Mouse (Mus musculus) myocyte (in vitro differentiated cells): ENCODE results near the gene Camk2b.

Experiments
- CEBPB ChIP-seq: IDR thresholded peaks from 2 replicates; pipeline ENCODE4 v1.6.1; 2011; ENCODE audit warnings: mild to moderate bottlenecking, moderate library complexity; ENCODE audit not compliant: poor library complexity, insufficient read depth, severe bottlenecking
- E2F4 ChIP-seq: IDR thresholded peaks from one replicate; pipeline ENCODE4 v1.6.1; 2011; ENCODE audit warnings: mild to moderate bottlenecking, control low read depth, moderate library complexity; ENCODE audit not compliant: insufficient read depth
- MAX ChIP-seq: IDR thresholded peaks from one replicate; pipeline ENCODE4 v1.6.1; 2011; ENCODE audit warnings: low read depth, mild to moderate bottlenecking, control low read depth
- MYOG ChIP-seq, 3 experiments: IDR thresholded peaks; one replicate each; pipeline ENCODE4 v1.6.1; 2011; ENCODE audit warnings: control low read depth in 2 of 3, low read depth in 2 of 3, mild to moderate bottlenecking in 2 of 3; ENCODE audit not compliant: insufficient read length in 2 of 3, control insufficient read depth in 1 of 3, insufficient read depth in 1 of 3
- POLR2A ChIP-seq: IDR thresholded peaks from one replicate; pipeline ENCODE4 v1.6.1; 2011; ENCODE audit warnings: low read depth, mild to moderate bottlenecking, control low read depth, moderate library complexity; ENCODE audit not compliant: insufficient read length
- SRF ChIP-seq: IDR thresholded peaks from one replicate; pipeline ENCODE4 v1.6.1; 2011; ENCODE audit warnings: low read depth; ENCODE audit not compliant: control insufficient read depth, insufficient read length
- TCF12 ChIP-seq: IDR thresholded peaks from one replicate; pipeline ENCODE4 v1.6.1; 2011; ENCODE audit warnings: mild to moderate bottlenecking, control low read depth; ENCODE audit not compliant: poor library complexity, insufficient read depth, severe bottlenecking
- USF1 ChIP-seq: IDR thresholded peaks from one replicate; pipeline ENCODE4 v1.6.1; 2011; ENCODE audit warnings: low read depth, mild to moderate bottlenecking, control low read depth, moderate library complexity

DNA sequence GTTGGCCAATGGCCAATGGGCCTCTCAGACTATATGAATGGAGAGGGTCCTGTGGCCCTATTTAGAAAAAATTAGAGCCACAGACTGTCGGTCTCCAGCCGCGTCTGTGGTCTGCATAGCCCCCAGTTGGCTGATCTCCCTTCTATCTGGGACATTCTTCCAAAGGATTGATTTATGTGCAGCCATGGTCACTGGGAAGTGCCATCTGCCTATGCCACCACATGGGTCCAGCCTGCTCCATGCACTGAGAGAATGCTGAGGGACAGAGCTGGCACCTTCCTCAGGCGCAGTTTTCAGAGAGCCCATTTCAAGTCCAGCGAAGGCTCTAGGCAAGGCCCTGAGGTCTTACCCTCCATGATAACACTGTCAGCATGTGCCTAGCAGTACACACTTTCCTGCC lies 72.0 kb downstream of the Camk2b start:
- no peak for TF ChIP-seq POLR2A
- TF ChIP-seq CEBPB: no peak
- no peak for TF ChIP-seq MAX
- TF ChIP-seq MYOG (IDR thresholded peaks at IDR 0.05; ENCODE audit: control insufficient read depth in 1 of 3, insufficient read depth in 1 of 3, insufficient read length in 2 of 3, low read depth in 2 of 3): no peak
- no peak for TF ChIP-seq E2F4
- TF ChIP-seq TCF12: no peak
- no peak for TF ChIP-seq SRF
- TF ChIP-seq USF1: no peak
